Mouse (Mus musculus) E14TG2a.4 (cell line): ENCODE data around the gene Nup37.

Experiments used
- H3K27me3 ChIP-seq: 2 replicates; pipeline ENCODE4 v1.6.1; 2014; ENCODE audit warnings: low read length, control low read depth; ENCODE audit not compliant: insufficient read depth
- H3K36me3 ChIP-seq: 2 replicates; pipeline ENCODE4 v1.6.1; 2014; ENCODE audit warnings: low read length, control low read depth; ENCODE audit not compliant: insufficient read depth
- H3K4me1 ChIP-seq: replicated peaks from 2 replicates; pipeline ENCODE4 v1.6.1; 2014; ENCODE audit warnings: low read depth, low read length, control low read depth
- H3K4me3 ChIP-seq: replicated peaks from 2 replicates; pipeline ENCODE4 v1.5.1; 2014; ENCODE audit warnings: mild to moderate bottlenecking, low read length
- H3K9me3 ChIP-seq: 2 replicates; pipeline ENCODE4 v1.6.1; 2014; ENCODE audit warnings: low read length, control low read depth
- CTCF ChIP-seq: conservative IDR thresholded peaks from 2 replicates; pipeline ENCODE4 v1.5.1; 2014; ENCODE audit warnings: low read length
- NANOG ChIP-seq: IDR thresholded peaks from 2 replicates; pipeline ENCODE4 v1.6.1; 2014; ENCODE audit warnings: borderline replicate concordance, low read length, mixed read lengths
- POU5F1 ChIP-seq: IDR thresholded peaks from 2 replicates; pipeline ENCODE4 v1.6.1; 2014; ENCODE audit warnings: low read length, borderline replicate concordance

Nup37 gene

DNA sequence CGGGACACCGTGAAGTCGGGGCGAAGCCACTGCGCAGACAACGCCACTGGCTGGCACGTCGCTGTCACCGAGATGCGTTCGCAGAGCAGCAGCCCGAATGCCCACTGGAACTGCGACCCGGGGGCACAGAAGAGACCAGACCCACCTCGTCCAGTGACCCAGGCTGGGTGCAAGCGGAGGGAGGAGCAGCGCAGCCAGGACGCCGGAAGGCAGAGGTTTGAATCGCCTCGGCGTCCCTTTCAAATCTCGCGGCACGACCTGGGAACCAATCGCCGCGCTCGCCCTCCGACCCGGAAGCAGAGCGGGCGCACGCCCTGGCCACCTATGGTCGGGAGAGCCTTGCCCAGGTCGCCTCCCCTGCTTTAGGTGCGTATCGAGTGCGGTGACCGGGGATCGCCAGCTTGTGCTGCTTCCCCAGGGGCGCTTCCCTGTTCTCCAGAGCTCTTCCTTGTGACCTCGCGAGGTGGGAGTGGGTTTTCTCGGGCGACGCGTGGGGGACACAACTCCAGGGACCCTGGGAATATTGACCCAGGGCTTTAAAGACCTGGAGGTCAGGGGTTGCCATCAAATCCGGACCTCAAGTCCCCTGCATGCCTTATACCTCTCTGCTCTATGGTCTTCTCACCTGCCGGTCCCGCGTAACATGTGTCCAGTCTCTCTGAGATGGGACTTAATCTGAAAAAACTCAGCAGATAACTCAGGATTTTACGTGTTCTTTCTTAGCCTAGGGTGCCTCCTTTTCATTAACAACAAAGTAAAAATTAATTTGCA is at the start of gene Nup37, which contains the start of gene Parpbp:
Nup37 (plus strand) TSS at position 286 of the 771 bp plus-strand sequence.
Parpbp (minus strand) TSS at position 235 of the 771 bp plus-strand sequence.
- Histone ChIP-seq H3K27me3 (no peaks in the 10 kb centered on the region), H3K9me3 (no peaks in the 10 kb centered on the region), H3K4me3 (peak within 1 kb of the TSS; percentile 96), H3K36me3 (peaks cover 65% of the 10 kb centered on the region), H3K4me1 (peaks cover 28% of the 10 kb centered on the region)
- TF ChIP-seq CTCF (no peak), NANOG (no peak), POU5F1 (no peak)

DNA sequence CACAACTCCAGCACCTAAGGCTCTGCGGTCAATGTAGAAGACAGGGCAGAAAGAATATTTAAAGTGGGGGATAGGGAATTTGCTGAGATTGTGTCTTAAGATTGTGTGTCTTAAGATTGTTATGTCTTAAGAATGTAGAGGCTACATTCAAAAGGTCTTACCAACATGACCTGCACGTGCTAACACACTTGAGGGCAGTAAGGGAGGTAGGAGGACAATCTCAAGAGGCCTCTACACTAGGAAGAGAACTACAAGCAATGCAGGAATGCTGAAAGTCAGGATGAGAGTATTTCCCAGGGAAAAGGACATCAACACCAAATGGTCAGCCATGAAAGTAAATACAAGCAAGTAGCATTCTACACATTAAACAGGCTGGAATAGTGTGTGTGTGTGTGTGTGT is 40.6 kb upstream of the Nup37 start:
- peaks cover 10% of the 10 kb centered on the region for H3K36me3 ChIP-seq
- H3K4me1 ChIP-seq: no peaks in the 10 kb centered on the region
- no peaks in the 10 kb centered on the region for H3K27me3 ChIP-seq
- TF ChIP-seq POU5F1 (no peak), NANOG (no peak), CTCF (no peak)
- no peaks in the 10 kb centered on the region for H3K9me3 ChIP-seq
- H3K4me3 ChIP-seq: no peak overlapping the region

DNA sequence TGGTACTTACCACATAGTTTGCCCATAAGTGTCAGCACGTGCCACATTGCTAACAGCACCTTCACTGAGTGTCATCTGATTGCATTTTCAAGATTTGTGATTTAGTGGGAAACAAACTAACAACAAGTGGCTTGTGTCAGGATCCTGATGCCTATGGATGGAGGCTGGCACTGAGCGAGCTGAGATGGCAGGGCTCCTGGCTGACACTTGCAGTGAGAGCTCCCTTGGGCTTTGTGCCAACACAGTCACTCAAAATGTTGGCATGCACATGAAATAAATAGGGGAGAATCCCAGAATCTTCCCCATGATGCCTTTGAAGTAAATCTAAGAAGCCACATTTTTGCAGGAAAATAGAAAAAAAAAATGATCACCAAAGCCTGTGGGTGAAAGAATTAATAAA is 33.5 kb upstream of the Nup37 start:
- no peaks in the 10 kb centered on the region for H3K4me1 ChIP-seq
- H3K4me3 ChIP-seq: no peak overlapping the region
- H3K9me3 ChIP-seq: no peaks in the 10 kb centered on the region
- peaks cover 20% of the 10 kb centered on the region for H3K36me3 ChIP-seq
- no peaks in the 10 kb centered on the region for H3K27me3 ChIP-seq
- no peak for TF ChIP-seq CTCF
- TF ChIP-seq POU5F1: no peak
- no peak for TF ChIP-seq NANOG

DNA sequence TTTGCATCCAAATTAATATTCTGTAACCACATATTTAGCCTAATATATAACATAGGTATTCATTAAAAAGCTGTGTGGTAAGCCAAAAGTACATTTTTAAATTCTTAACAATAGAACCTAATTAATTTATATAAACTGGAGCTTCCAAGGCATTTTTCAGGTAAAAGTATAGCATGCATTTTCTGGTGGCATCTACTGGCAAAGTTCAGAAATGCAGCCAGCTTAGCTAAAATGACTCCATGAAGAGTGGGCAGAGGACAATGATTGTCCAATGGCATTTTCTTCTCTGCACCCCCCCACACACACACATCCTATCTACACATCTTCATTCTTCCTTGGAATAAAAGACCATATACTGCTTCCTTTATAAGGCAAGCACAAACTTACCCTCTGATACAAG is 27.1 kb upstream of the Nup37 start:
- Histone ChIP-seq H3K27me3 (no peaks in the 10 kb centered on the region), H3K4me3 (no peak overlapping the region), H3K9me3 (no peaks in the 10 kb centered on the region), H3K4me1 (no peaks in the 10 kb centered on the region), H3K36me3 (peaks cover 8% of the 10 kb centered on the region)
- TF ChIP-seq POU5F1: no peak
- no peak for TF ChIP-seq NANOG
- no peak for TF ChIP-seq CTCF

DNA sequence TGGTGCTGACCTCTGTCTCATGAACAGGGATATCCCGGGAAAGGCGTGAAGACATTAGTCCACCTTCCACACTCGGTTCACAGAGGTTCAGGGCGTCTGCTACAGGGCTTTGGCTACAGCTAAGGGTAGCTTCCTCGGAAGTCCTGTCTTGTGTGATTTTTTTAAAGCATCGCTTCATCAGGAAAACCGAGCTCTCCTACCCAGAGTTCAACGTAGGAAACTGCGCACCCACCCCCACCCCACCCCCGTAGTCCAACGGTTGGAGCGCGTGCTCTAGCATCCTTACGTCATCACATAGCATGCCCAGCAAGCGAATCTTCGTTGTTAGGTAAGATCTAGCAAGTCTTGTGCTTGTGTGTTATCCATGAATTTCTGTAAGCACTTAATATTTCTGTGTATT is 11.2 kb upstream of the Nup37 start:
- H3K27me3 ChIP-seq: no peaks in the 10 kb centered on the region
- TF ChIP-seq NANOG (no peak), POU5F1 (no peak), CTCF (no peak)
- H3K4me3 ChIP-seq: no peak overlapping the region
- H3K9me3 ChIP-seq: no peaks in the 10 kb centered on the region
- H3K36me3 ChIP-seq: peaks cover 5% of the 10 kb centered on the region; the same call in 1 of the 2 replicates
- H3K4me1 ChIP-seq: no peaks in the 10 kb centered on the region; the same call in 1 of the 2 replicates

DNA sequence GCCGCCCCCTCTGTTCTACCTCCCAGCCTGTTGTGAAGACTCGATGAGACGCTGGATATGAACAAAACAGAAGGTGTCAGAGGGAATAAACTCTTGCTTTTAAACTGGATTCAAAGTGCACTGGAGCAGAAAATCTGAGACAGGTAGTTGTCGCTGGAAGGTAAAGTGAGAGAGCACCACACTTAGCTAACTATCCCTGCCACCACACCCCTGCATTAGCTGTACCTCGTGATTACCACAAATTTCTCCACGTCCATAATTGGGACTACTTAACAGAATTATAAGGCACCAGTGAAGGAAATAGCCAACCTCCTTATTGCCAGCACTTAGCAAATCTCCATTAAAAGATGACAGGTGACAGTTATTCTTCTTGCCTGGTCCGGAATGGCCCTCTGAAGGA is 605 bp upstream of the Nup37 start:
- Histone ChIP-seq H3K27me3 (no peaks in the 10 kb centered on the region), H3K9me3 (no peaks in the 10 kb centered on the region), H3K4me3 (peak overlapping the region; percentile 96), H3K4me1 (peaks cover 28% of the 10 kb centered on the region), H3K36me3 (peaks cover 58% of the 10 kb centered on the region)
- TF ChIP-seq NANOG (no peak), POU5F1 (no peak), CTCF (no peak)

DNA sequence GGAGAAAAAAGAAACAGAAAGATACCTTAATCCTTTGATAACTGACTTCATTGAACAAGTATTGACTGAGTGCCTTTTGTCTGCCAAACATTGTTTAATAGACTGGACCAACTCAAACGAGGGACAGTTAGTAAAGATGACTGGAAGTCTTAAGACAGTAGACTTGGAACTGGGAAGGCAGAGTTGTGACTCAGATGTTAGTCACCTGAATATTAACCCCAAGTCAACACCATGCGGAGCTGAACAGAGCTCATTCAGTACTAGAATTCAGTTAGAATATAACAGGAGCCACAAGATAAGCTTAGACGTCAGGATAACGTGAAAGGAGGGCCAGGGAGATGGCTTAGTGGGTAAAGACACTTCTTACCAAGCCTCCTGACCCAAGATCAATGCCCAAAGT is 3.6 kb downstream of the Nup37 start:
- peaks cover 76% of the 10 kb centered on the region for H3K36me3 ChIP-seq
- TF ChIP-seq POU5F1 (no peak), NANOG (no peak), CTCF (no peak)
- no peak overlapping the region for H3K4me3 ChIP-seq
- H3K4me1 ChIP-seq: peaks cover 17% of the 10 kb centered on the region
- no peaks in the 10 kb centered on the region for H3K27me3 ChIP-seq
- H3K9me3 ChIP-seq: no peaks in the 10 kb centered on the region

DNA sequence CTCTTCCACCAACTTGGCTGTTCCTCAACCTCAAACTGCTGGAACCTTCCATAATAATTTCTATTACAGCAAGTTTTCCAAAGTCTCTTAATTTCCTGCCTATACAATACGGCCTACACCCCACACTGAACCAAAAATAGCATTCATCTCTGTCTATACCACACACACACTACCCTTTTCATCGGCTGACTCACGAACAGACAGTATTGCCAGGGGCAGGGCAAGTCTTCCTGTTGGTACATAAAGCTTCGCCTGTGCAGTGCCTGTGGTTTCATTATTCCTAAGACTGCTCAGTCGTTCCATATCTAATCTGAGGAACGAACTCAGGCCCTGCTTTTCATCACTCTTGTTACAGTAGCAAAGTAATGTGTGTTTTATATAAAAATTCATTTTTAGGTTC is 4.9 kb downstream of the Nup37 start:
- Histone ChIP-seq H3K36me3 (peaks cover 82% of the 10 kb centered on the region), H3K4me3 (no peak overlapping the region), H3K4me1 (peaks cover 8% of the 10 kb centered on the region), H3K27me3 (no peaks in the 10 kb centered on the region), H3K9me3 (no peaks in the 10 kb centered on the region)
- TF ChIP-seq NANOG: no peak
- TF ChIP-seq CTCF: no peak

DNA sequence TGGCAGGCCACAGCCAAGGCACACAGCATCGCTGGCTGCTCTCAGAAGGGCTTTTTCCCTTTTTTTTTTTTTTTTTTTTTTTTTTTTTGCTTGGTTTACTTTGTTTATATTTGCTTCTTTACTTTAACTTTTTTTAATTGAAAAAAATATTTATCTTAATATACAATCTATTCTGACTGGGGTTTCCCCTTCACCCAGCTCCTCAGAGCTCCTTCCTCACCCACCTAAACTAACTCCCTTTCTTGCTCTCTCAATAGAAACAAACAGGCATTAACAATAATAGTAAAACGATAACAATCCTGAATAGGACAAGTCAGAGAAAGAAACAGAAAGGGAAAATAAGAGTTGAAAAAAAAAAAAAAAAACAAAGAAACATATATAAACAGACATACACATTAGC is 15.3 kb downstream of the Nup37 start:
- no peak overlapping the region for H3K4me3 ChIP-seq
- peaks cover 67% of the 10 kb centered on the region for H3K36me3 ChIP-seq
- no peak for TF ChIP-seq NANOG
- TF ChIP-seq POU5F1: no peak
- TF ChIP-seq CTCF: no peak
- peaks cover 22% of the 10 kb centered on the region for H3K4me1 ChIP-seq
- H3K9me3 ChIP-seq: no peaks in the 10 kb centered on the region
- H3K27me3 ChIP-seq: no peaks in the 10 kb centered on the region
